Mouse (Mus musculus): ENCODE measurements around the gene Galnt16.
A peak's percentile ranks its signal among the peaks of the same experiment; 100 is the strongest.

Gene Galnt16

GRCm38 (mm10) chr12:80530630-80531029 is 12.6 kb downstream of the Galnt16 start:
- DNase-seq (ENCODE audit: low spot score in 2 of 2) = no peak

DNA sequence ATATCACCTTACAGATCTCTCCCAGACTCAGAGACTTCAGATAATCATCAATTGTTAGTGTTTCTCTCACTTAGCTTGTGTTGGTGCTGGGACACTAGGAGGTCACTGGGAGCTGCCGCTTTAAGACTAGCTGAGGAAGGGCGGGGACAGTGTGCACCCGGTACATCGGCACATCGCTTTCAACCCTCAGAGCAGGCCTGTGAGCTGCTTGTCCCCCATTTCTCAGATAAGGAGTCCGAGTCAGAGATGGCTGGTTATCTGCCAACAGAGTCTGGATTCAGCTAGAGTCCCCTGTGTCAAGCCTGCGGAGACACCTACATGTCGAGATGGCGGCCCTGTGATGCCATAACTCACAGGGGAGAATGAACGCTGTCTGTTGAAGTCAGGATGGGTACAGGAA is 13.5 kb downstream of the Galnt16 start:
- no peak for DNase-seq (ENCODE audit: low spot score in 2 of 2)

DNA sequence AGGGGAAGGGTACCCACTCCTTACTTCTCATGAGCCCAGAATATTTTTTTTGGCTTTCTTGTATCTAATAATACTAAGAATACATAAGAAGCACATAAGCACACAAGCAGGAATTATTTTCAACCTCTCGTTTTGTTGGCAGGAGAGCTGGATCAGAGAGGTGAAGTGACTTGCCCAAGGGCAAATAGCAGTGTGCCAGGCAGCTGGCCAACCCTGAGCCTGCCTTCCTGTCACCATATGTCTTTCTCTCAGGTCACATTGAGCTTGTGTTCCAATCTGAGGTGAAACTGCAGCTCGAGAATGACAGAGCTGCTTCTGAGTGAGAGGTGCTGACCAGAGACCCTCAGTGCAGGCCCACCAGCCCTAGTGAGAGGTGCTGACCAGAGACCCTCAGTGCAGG is 15.8 kb downstream of the Galnt16 start:
- DNase-seq (ENCODE audit: low spot score in 2 of 2) = no peak

DNA sequence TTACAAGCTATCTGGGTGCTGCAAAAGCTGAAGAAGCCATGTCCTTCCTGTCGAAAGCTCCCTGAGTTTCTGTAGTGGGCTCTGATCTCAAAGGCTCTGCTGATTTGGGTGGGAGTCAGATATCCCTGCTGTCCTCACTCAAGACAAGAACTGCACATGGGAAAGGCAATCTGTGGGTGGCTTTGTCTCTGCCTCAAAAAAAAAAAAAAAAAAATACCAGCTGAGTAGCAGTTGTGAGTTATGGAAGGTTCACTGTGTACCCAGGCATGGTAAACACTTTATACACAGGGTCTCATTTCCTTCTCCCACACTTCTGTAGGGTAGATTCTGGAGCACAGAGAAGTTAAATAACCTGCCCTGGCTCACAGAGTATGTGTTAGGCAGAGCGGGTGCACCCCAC is 19.2 kb downstream of the Galnt16 start:
- DNase-seq (ENCODE audit: low spot score in 2 of 2) = no peak

GRCm38 (mm10) chr12:80538311-80538710 is 20.2 kb downstream of the Galnt16 start:
- DNase-seq (ENCODE audit: low spot score in 2 of 2) = no peak

GRCm38 (mm10) chr12:80545310-80545709 is 27.2 kb downstream of the Galnt16 start:
- DNase-seq (ENCODE audit: low spot score in 2 of 2) = no peak

DNA sequence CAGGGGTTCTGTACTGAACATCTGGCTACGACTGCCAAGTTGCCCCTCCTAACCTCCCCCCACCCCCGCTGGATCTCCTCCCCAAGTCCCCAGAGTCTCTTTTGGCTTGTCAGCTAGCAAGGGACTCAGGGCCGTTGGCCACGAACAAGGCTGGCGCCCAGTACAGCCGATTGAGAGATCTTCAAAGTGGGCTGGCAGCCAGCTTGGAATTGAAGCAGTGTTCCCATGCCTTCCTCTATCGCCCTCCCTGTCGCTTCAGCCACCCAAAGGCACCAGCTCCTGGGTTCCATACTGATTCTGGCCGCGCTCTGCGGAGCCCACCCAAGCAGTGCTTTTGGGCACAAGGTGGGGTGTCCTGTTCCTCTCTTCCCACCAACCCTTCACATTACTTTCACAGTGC is 31.6 kb downstream of the Galnt16 start:
- DNase-seq (ENCODE audit: low spot score in 2 of 2) = no peak

DNA sequence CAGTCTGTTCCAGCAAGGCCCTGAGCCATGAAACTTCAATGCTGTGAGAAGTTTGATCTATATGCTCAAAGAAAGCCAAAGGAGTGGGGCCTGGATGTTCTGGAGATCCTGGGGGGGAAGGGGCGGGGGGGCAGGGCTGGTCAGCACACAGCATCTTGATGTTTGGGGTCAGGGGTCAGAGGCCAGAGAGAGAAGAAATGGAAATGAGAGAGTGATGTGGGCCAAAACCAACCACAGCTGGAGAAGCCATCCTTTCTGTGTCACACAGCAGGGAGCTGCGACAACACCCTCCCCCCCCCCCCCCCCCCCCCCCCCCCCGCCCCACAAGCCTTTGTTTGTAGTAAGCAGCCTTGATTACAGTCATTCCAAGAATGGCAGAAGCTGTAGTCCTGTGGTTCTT is 35.1 kb downstream of the Galnt16 start:
- DNase-seq (ENCODE audit: low spot score in 2 of 2) = no peak

DNA sequence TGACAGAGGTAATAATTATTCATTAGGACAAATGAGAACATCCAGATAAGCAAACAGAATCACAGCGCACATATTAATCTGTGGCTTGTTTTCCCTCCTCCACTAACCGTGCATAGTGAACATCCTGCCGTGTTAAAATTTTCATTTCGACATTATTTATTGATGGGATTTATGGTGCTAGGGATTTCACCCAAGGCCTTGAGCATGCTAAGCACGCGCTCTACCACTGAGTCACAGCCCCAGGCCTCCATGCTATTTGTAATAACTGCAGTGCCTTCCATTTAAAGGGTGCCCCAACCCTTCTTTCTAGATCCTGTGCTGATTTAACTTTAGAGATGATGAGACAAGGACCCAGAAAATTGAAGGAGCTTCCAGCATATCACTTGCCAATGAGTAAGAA is 36.2 kb downstream of the Galnt16 start:
- DNase-seq (ENCODE audit: low spot score in 2 of 2) = no peak

DNA sequence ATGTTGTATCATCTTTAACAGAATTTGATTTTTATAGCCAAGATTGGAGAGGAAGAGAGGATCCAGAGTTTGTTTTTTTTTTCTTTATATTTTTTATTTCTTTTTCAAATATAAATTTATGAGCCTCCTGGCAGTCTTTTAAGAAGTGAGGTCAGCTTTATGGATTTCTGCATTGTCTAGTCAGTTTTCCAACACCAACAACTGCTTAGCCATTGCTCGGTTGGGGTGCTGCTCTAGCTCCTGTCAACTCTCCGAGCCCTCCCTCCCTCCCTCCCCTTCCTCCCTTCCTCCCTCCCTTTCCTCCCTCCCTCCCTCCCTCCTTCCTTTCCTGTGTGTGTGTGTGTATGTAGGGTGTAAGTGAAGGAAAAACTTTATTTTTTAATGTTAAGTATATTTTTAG is 43.8 kb downstream of the Galnt16 start:
- DNase-seq (ENCODE audit: low spot score in 2 of 2) = no peak

DNA sequence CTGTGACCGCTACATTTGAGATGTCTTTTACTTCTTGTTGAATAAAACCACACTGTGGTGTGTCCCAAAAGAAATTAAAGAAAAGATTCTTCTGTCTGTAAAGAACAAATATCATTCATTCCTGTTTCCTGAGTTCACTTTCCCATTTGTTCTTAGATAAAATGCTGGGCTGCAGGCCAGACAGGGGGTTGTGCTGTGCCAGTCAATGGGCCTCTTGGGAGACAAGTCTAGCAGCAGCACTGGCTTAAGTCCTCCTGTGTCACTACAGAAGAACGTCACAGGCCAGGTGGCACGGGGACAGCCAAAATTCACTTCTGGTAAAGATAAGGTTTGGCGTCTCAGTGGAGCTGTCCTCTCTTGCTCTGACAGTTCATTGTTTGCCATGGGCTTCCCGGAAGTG is 44.7 kb downstream of the Galnt16 start:
- no peak for DNase-seq (ENCODE audit: low spot score in 2 of 2)

- DNase-seq (ENCODE audit: low spot score in 2 of 2) = no peak
Measured at GRCm38 (mm10) chr12:80564990-80565389, 46.9 kb downstream of the Galnt16 start.

GRCm38 (mm10) chr12:80565793-80566192 is 47.7 kb downstream of the Galnt16 start:
- no peak for DNase-seq (ENCODE audit: low spot score in 2 of 2)

- DNase-seq (ENCODE audit: low spot score in 2 of 2) = no peak
Measured at GRCm38 (mm10) chr12:80566502-80566901, 48.4 kb downstream of the Galnt16 start.

- no peak for DNase-seq (ENCODE audit: low spot score in 2 of 2)
Measured at GRCm38 (mm10) chr12:80567375-80567774, 49.3 kb downstream of the Galnt16 start.

DNA sequence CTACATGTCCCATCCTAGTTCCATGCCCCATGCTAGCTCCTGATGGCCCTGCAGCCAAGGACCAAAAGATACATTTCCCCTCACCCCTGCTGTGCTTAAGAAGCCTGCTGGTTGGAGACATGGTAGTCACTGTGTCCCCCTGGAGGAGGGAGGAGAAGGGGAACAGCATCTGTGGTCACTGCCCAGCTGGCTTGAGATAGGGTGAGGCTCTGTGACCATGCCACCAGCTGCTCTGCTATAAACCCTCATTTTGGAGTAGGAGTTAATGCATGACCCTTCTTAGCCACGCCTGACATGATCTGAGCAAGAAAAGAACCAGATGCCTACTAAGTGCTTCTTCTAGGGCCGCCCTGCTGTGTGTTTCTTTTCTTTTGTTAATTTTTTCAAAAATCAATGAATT is 51.5 kb downstream of the Galnt16 start:
- no peak for DNase-seq (ENCODE audit: low spot score in 2 of 2)

DNA sequence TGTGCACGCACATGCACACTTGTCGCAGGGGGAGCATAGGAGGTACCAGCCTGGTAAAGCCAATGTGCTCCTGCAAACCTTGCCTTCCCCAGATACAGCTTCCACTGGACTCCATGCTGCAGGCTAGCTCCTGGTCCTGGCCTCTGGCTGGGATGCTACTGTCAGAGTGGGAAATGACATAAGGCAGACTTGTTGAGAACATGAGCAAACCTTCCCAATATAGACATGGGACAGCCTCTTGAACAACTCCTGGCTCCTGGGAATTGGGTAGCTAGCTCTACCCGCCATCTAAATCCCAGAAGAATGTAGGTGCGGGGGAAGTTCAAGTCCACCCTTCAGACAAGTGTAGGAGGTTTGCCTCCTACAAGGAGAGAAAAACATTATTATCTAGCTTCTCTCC is 56.2 kb downstream of the Galnt16 start:
- no peak for DNase-seq (ENCODE audit: low spot score in 2 of 2)

- no peak for DNase-seq (ENCODE audit: low spot score in 2 of 2)
Measured at GRCm38 (mm10) chr12:80574825-80575371, 56.8 kb downstream of the Galnt16 start.

DNA sequence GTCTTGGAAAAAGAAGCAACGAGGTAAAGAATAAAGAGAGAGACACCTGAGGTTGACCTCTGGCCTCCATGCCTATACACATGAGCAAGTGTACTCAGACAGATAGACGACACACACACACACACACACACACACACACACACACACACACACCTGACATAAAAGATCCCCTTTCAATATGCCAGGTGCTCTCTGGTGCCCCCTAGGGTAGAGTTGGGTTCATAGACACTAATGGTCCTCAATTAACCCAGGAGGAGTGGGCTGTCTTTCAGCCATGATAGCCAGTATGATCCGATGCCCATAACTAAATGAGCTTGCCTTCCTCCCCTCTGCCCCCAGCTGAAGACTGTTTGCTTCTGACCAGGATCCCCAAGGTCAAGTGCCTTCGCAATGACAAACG is 59.0 kb downstream of the Galnt16 start:
- no peak for DNase-seq (ENCODE audit: low spot score in 2 of 2)

- no peak for DNase-seq (ENCODE audit: low spot score in 2 of 2)
Measured at GRCm38 (mm10) chr12:80581357-80581756, 63.3 kb downstream of the Galnt16 start.

- no peak for DNase-seq (ENCODE audit: low spot score in 2 of 2)
Measured at GRCm38 (mm10) chr12:80584973-80585372, 66.9 kb downstream of the Galnt16 start.

- DNase-seq (ENCODE audit: low spot score in 2 of 2) = peak; percentile 9 to 25
Measured at GRCm38 (mm10) chr12:80594141-80594540, 76.1 kb downstream of the Galnt16 start.

DNA sequence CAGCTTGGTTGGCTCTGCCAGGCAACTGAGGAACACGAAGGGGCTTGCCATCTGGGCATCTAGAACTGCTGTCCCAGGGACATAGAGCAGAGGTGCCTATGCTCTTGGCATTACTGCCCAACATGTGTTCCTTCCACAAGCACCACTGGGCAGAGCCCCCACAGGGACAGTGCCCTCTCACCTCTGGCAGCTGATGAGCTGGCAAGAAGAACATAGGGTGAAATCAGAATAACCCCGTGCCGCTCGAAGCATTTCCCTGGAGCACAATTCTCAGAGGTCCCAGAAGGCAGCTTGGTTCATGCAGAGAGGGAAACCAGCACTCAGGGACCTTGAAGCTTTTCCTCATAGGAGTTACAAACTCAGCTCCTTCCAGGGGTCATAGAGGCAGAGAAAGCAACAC is 76.7 kb downstream of the Galnt16 start:
- DNase-seq (ENCODE audit: low spot score in 2 of 2) = no peak

- no peak for DNase-seq (ENCODE audit: low spot score in 2 of 2)
Measured at GRCm38 (mm10) chr12:80595566-80595965, 77.5 kb downstream of the Galnt16 start.

DNA sequence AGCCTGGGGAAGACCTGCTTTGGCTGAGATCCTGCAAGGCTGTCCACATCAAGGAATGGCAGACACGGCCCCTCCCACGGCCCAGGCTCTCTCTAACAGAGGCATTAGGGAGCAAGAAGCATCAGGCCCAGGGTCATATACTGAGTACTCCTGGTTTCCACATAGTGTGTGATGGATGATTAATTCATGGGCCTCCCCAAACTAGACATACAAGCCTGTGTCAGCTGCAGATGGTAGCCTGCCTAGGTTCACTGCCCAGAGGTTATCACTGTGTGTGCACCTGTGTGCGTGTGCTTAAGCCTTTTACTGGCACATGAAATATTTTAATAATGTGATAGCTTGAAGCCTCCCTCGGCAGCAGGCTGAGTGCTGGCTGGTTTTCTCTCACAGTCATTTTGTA is 77.9 kb downstream of the Galnt16 start:
- DNase-seq (ENCODE audit: low spot score in 2 of 2) = no peak

All from spleen, postnatal 14 days (tissue).